Mouse (Mus musculus) stomach, postnatal 0 days (tissue): ENCODE results near the gene Fam19a3. TPM values are rescaled to one million over a fixed set of nuclear protein-coding genes. Genes with fewer than 3 reads are reported as not detected.
"Not testable (repeated sequence)": the region's sequence is repeated elsewhere in the genome, so short reads cannot be mapped to it uniquely, and the experiment has no call there.

ENCODE experiments used
- ATAC-seq: fragments of 200-750 bp; cut with Nextera tagmentation; 2 replicates; pipeline ENCODE4 v1.8.0; 2017; ENCODE audit not compliant: low FRiP score, low TSS enrichment
- DNase-seq: peaks from one replicate; pipeline ENCODE4 v3.0.0-alpha.2; 2016; ENCODE audit warnings: low spot score
- H3K27ac ChIP-seq: fragments of 300-500 bp; sonication (generic); replicated peaks from 2 replicates; pipeline ENCODE4 v1.5.1; 2014; ENCODE audit warnings: mild to moderate bottlenecking, control low read depth
- H3K27me3 ChIP-seq: fragments of 300-500 bp; sonication (generic); 2 replicates; pipeline ENCODE4 v1.6.1; 2014; ENCODE audit warnings: low read length; ENCODE audit not compliant: control insufficient read depth, insufficient read depth
- H3K36me3 ChIP-seq: fragments of 300-500 bp; sonication (generic); 2 replicates; pipeline ENCODE4 v1.6.1; 2014; ENCODE audit warnings: low read length, mixed read lengths; ENCODE audit not compliant: control insufficient read depth, insufficient read depth
- H3K4me1 ChIP-seq: fragments of 300-500 bp; sonication (generic); replicated peaks from 2 replicates; pipeline ENCODE4 v1.6.1; 2014; ENCODE audit warnings: antibody characterized with exemption; ENCODE audit not compliant: control insufficient read depth, insufficient read depth
- H3K4me2 ChIP-seq: fragments of 300-500 bp; sonication (generic); replicated peaks from 2 replicates; pipeline ENCODE4 v1.6.1; 2014; ENCODE audit warnings: low read depth, mild to moderate bottlenecking, control low read depth, moderate library complexity
- H3K4me3 ChIP-seq: fragments of 300-500 bp; sonication (generic); 2 replicates; pipeline ENCODE4 v1.5.1; 2014; ENCODE audit warnings: low read depth, low read length, control low read depth
- H3K9ac ChIP-seq: fragments of 300-500 bp; sonication (generic); 2 replicates; pipeline ENCODE4 v1.6.1; 2014; ENCODE audit warnings: mild to moderate bottlenecking, low read length, control low read depth, mixed read lengths
- H3K9me3 ChIP-seq: fragments of 300-500 bp; sonication (generic); 2 replicates; pipeline ENCODE4 v1.6.1; 2016; ENCODE audit warnings: low read length; ENCODE audit not compliant: control insufficient read depth
- CTCF ChIP-seq: IDR thresholded peaks from 2 replicates; pipeline ENCODE4 v1.5.1; 2016; ENCODE audit warnings: antibody characterized with exemption, low read depth, mild to moderate bottlenecking, moderate library complexity
- EP300 ChIP-seq: optimal IDR thresholded peaks from 2 replicates; pipeline ENCODE3; 2016; ENCODE audit warnings: antibody characterized with exemption
- WGBS: fragments of 180-500 bp; shearing (Covaris S2); extraction: QIAGEN DNeasy Blood & Tissue Kit; methylation state at CpG from one replicate; pipeline ENCODE4 v1.1.7; 2014; 5-methylcytosine and 5-hydroxymethylcytosine counted together
- polyA plus RNA-seq: library from polyadenylated mRNA; unstranded; fragments of >200 nt; fragmentation: Nextera tagmentation; extraction: Ambion mirVana; gene quantifications from 2 replicates; pipeline ENCODE4 v1.2.1, GENCODE M21; 2015

Fam19a3 gene
- polyA plus RNA-seq, 1 experiment from 2014 or later: not detected

GRCm38 (mm10) chr3:104767716-104768115, 13.9 kb downstream of the Fam19a3 start:
- Histone ChIP-seq H3K36me3 (no peaks in the 10 kb centered on the region), H3K9me3 (no peaks in the 10 kb centered on the region), H3K4me2 (no peak overlapping the region), H3K4me1 (no peaks in the 10 kb centered on the region), H3K4me3 (no peak overlapping the region), H3K9ac (no peak overlapping the region), H3K27me3 (no peaks in the 10 kb centered on the region), H3K27ac (no peak overlapping the region)
- DNase-seq (no peak), ATAC-seq (no peak)
- no peak for TF ChIP-seq CTCF
- TF ChIP-seq EP300: no peak
- 78% methylated on average over 4 of the region's 4 CpGs for WGBS

- H3K4me2 ChIP-seq: no peak overlapping the region
- no peaks in the 10 kb centered on the region for H3K9me3 ChIP-seq
- H3K36me3 ChIP-seq: no peaks in the 10 kb centered on the region
- DNase-seq (no peak), ATAC-seq (no peak)
- 57% methylated on average over 2 of the region's 2 CpGs for WGBS
- H3K9ac ChIP-seq: no peak overlapping the region
- no peak overlapping the region for H3K27ac ChIP-seq
- H3K4me3 ChIP-seq: no peak overlapping the region
- no peaks in the 10 kb centered on the region for H3K4me1 ChIP-seq
- H3K27me3 ChIP-seq: no peaks in the 10 kb centered on the region
- TF ChIP-seq EP300 (no peak), CTCF (no peak)
These were observed 14.5 kb downstream of the Fam19a3 start for GRCm38 (mm10) chr3:104767141-104767540.

GRCm38 (mm10) chr3:104765021-104765420, 16.6 kb downstream of the Fam19a3 start:
- H3K4me1 ChIP-seq: no peaks in the 10 kb centered on the region
- DNase-seq: peak; percentile 55

GRCm38 (mm10) chr3:104762103-104762863, 19.4 kb downstream of the Fam19a3 start:
- H3K4me3 ChIP-seq, H3K9ac ChIP-seq, H3K27ac ChIP-seq, H3K9me3 ChIP-seq, H3K4me1 ChIP-seq, ATAC-seq, H3K27me3 ChIP-seq, H3K4me2 ChIP-seq, H3K36me3 ChIP-seq: not testable (repeated sequence)
- DNase-seq: peak; percentile 29
- WGBS: 22% methylated on average over 20 of the region's 20 CpGs

More at GRCm38 (mm10) chr3:104765021-104765420, 16.6 kb downstream of the Fam19a3 start:
- Histone ChIP-seq H3K36me3 (no peaks in the 10 kb centered on the region), H3K9me3 (no peaks in the 10 kb centered on the region), H3K4me2 (no peak overlapping the region), H3K9ac (no peak overlapping the region), H3K4me3 (no peak overlapping the region), H3K27me3 (no peaks in the 10 kb centered on the region), H3K27ac (no peak overlapping the region)
- WGBS: 29% methylated on average over 4 of the region's 4 CpGs
- no peak for ATAC-seq
- TF ChIP-seq CTCF: peak; percentile 73
- no peak for TF ChIP-seq EP300

GRCm38 (mm10) chr3:104758869-104759268, 22.8 kb downstream of the Fam19a3 start:
- peak overlapping the region; percentile 57 for H3K4me2 ChIP-seq
- no peaks in the 10 kb centered on the region for H3K4me1 ChIP-seq
- 25% methylated on average over 5 of the region's 5 CpGs for WGBS
- TF ChIP-seq EP300: no peak
- TF ChIP-seq CTCF: no peak
- peak overlapping the region; percentile 38; the same call in 1 of the 2 replicates for H3K9ac ChIP-seq
- no peak overlapping the region for H3K27ac ChIP-seq
- H3K27me3 ChIP-seq: no peaks in the 10 kb centered on the region
- no peaks in the 10 kb centered on the region for H3K9me3 ChIP-seq
- no peak for ATAC-seq
- H3K36me3 ChIP-seq: no peaks in the 10 kb centered on the region
- H3K4me3 ChIP-seq: peak overlapping the region; percentile 31
- no peak for DNase-seq

- Histone ChIP-seq H3K4me2 (peak overlapping the region; percentile 57), H3K4me1 (no peaks in the 10 kb centered on the region), H3K4me3 (peak overlapping the region; percentile 31), H3K27ac (no peak overlapping the region), H3K9me3 (no peaks in the 10 kb centered on the region), H3K27me3 (no peaks in the 10 kb centered on the region), H3K9ac (peak overlapping the region; percentile 38; the same call in 1 of the 2 replicates), H3K36me3 (no peaks in the 10 kb centered on the region)
- ATAC-seq (peak; percentile 69; the same call in 1 of the 2 replicates), DNase-seq (peak; percentile 78)
- peak; percentile 85 for TF ChIP-seq CTCF
- TF ChIP-seq EP300: no peak
- WGBS: under 1% methylated on average over 27 of the region's 27 CpGs
These were observed 23.2 kb downstream of the Fam19a3 start for GRCm38 (mm10) chr3:104758406-104758805.
